ENCODE assay signal across 19 mouse cellular contexts in the genomic region with DNA sequence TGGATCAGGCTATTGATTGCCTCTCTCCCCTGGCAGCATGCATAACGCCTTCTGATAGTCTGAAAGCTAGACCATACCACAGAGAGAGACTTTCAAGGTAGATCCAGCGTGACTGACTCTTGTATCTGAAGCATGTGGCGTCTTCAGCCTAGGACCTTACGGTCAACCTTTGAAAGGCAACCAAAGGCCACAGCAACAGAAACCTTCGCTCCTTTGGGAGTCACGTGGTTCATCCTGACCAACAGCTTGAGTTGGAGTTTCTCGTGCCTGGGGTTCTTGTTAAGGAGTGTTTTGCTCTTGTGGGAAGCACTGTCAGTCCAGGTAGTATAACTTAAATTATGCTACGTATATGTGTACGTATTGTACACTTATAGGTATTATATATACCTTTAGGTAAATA. TPM values are rescaled to one million over a fixed set of nuclear protein-coding genes. Genes with fewer than 3 reads are reported as not detected.
A peak's percentile ranks its signal among the peaks of the same experiment; 100 is the strongest.
DNase-seq lines count a peak whose midpoint lies in the region; ATAC-seq lines count a peak whose summit lies in the region.
"Had no signal": no experiment of that assay in that cellular context is flagged by ENCODE, and none has a peak within 500 bp of the region (broad histone marks: within the 10 kb centered on the region; RNA-seq: fewer than 3 reads in every experiment).

No protein-coding gene starts in this region.

- peaks cover 64% of the 10 kb centered on the region for H3K4me1 ChIP-seq in hindbrain, embryonic 10.5 days (replicated peaks)
- peaks cover 7% of the 10 kb centered on the region for H3K4me1 ChIP-seq in hindbrain, embryonic 14.5 days (replicated peaks; ENCODE audit: control insufficient read depth, insufficient read depth, low read length)
- peaks cover 33% of the 10 kb centered on the region for H3K4me1 ChIP-seq in neural tube, embryonic 15.5 days

- no peak overlapping the region for H3K4me3 ChIP-seq in hindbrain, embryonic 10.5 days
- H3K4me3 ChIP-seq in hindbrain, embryonic 14.5 days (replicated peaks; ENCODE audit: low read length) = no peak overlapping the region
- H3K4me3 ChIP-seq in neural tube, embryonic 15.5 days (replicated peaks) = no peak overlapping the region
- H3K4me3 ChIP-seq: embryonic facial prominence, embryonic 13.5 days; heart, embryonic 10.5 days; hindbrain, embryonic 13.5 days had no signal

- no peak overlapping the region for H3K9ac ChIP-seq in hindbrain, embryonic 14.5 days
- H3K9ac ChIP-seq in neural tube, embryonic 15.5 days (replicated peaks) = no peak overlapping the region
- H3K9ac ChIP-seq: embryonic facial prominence, embryonic 13.5 days; hindbrain, embryonic 13.5 days had no signal

- H3K27ac ChIP-seq in hindbrain, embryonic 10.5 days = peak overlapping the region; percentile 18; the same call in 1 of the 2 replicates
- no peak overlapping the region for H3K27ac ChIP-seq in hindbrain, embryonic 14.5 days
- 0 out of 2 replicates have a peak overlapping the region, but pooled peaks have one; percentile 23 for H3K27ac ChIP-seq in neural tube, embryonic 15.5 days (replicated peaks)
- H3K27ac ChIP-seq: embryonic facial prominence, embryonic 13.5 days; heart, embryonic 10.5 days; hindbrain, embryonic 13.5 days had no signal

- H3K4me2 ChIP-seq in hindbrain, embryonic 14.5 days (replicated peaks) = no peak overlapping the region
- no peak overlapping the region for H3K4me2 ChIP-seq in neural tube, embryonic 15.5 days
- H3K4me2 ChIP-seq: embryonic facial prominence, embryonic 13.5 days; hindbrain, embryonic 13.5 days had no signal

- no peak for ATAC-seq in hindbrain, embryonic 14.5 days (ENCODE audit: low FRiP score)
- ATAC-seq in neural tube, embryonic 15.5 days (ENCODE audit: low FRiP score) = no peak
- ATAC-seq: forebrain, embryonic 14.5 days; Patski had no signal

- 89% methylated on average over 9 of the region's 9 CpGs for WGBS in hindbrain, embryonic 10.5 days
- WGBS in hindbrain, embryonic 14.5 days = 90% methylated on average over 9 of the region's 9 CpGs
- 91% methylated on average over 9 of the region's 9 CpGs for WGBS in neural tube, embryonic 15.5 days

- H3K9me3 ChIP-seq in hindbrain, embryonic 10.5 days = no peaks in the 10 kb centered on the region
- no peaks in the 10 kb centered on the region for H3K9me3 ChIP-seq in hindbrain, embryonic 14.5 days (ENCODE audit: control insufficient read depth, low read length)
- no peaks in the 10 kb centered on the region for H3K9me3 ChIP-seq in neural tube, embryonic 15.5 days (replicated peaks)
- H3K9me3 ChIP-seq: embryonic facial prominence, embryonic 13.5 days; heart, embryonic 10.5 days; hindbrain, embryonic 13.5 days had no signal

- DNase-seq in hindbrain, embryonic 10.5 days (ENCODE audit: low spot score) = no peak
- no peak for DNase-seq in hindbrain, embryonic 14.5 days (ENCODE audit: low spot score)
- DNase-seq in kidney, adult 9 months = peak; percentile 82
- DNase-seq in kidney, adult 18-20 months = no peak
- no peak for DNase-seq in neural tube, embryonic 10.5 days (ENCODE audit: extremely low spot score, low spot score)
- DNase-seq: adrenal gland, adult 2 months; adrenal gland, postnatal 25 days; cerebellum, adult 18-20 months; cerebellum, adult 9-11 months; cerebellum, postnatal 36 days; heart, adult 18-20 months; heart, postnatal 10 days; heart, postnatal 4 days had no signal

- peaks cover 2% of the 10 kb centered on the region; the same call in 1 of the 2 replicates for H3K36me3 ChIP-seq in hindbrain, embryonic 10.5 days
- H3K36me3 ChIP-seq in hindbrain, embryonic 14.5 days (replicated peaks; ENCODE audit: control insufficient read depth, insufficient read depth) = peaks cover 3% of the 10 kb centered on the region; the same call in 1 of the 2 replicates
- H3K36me3 ChIP-seq in neural tube, embryonic 15.5 days = no peaks in the 10 kb centered on the region
- H3K36me3 ChIP-seq: hindbrain, embryonic 13.5 days had no signal

- no peaks in the 10 kb centered on the region for H3K27me3 ChIP-seq in hindbrain, embryonic 10.5 days (ENCODE audit: insufficient read depth, poor library complexity, severe bottlenecking)
- no peaks in the 10 kb centered on the region for H3K27me3 ChIP-seq in hindbrain, embryonic 14.5 days (ENCODE audit: control insufficient read depth, insufficient read depth, low read length)
- no peaks in the 10 kb centered on the region for H3K27me3 ChIP-seq in neural tube, embryonic 15.5 days (replicated peaks)
- H3K27me3 ChIP-seq: embryonic facial prominence, embryonic 13.5 days; hindbrain, embryonic 13.5 days; Patski had no signal

RNA-seq across cellular contexts. Expression of gene Cuedc1, which starts 30.6 kb away (rescaled TPM):
- polyA plus RNA-seq in hindbrain, embryonic 10.5 days (2016; fragmentation: Nextera tagmentation; extraction: Ambion mirVana) = 20.5 and 27.1 TPM in 2 replicates
- 32.4 and 37.8 TPM in 2 replicates for polyA plus RNA-seq in hindbrain, embryonic 14.5 days (2014; fragmentation: Nextera tagmentation; extraction: Ambion mirVana)
- polyA plus RNA-seq in neural tube, embryonic 15.5 days (2015; fragmentation: Nextera tagmentation; extraction: Ambion mirVana) = 40.6 and 49.0 TPM in 2 replicates
